Mouse (Mus musculus) left cerebral cortex, postnatal 10 days (tissue): ENCODE measurements around the gene Ptgds. TPM values are rescaled to one million over a fixed set of nuclear protein-coding genes. Genes with fewer than 3 reads are reported as not detected.

Experiments used
- DNase-seq, 2 experiments: peaks; one replicate each; pipeline ENCODE4 v3.0.0; 2021 to 2022; ENCODE audit warnings: low spot score in 2 of 2, mixed read lengths in 1 of 2; ENCODE audit errors: extremely low spot score in 1 of 2
- intact Hi-C: fragments of 180-260 bp; cut with DNase I; formaldehyde crosslinking; loops from one replicate; pipeline ENCODE4 v1.15.1; 2025
- total RNA-seq, 2 experiments: library from RNA; stranded (reverse); gene quantifications; 2 replicates each; pipeline ENCODE4 v1.2.3; 2021

Ptgds gene
- total RNA-seq, 2 experiments from 2014 or later: 1,004 to 1,053 TPM

GRCm38 (mm10) chr2:25484901-25485647, 15.2 kb upstream of the Ptgds start:
- DNase-seq: peak in 1 of 2 experiments; percentile 63
- intact Hi-C loops: no loop called here

- no peak for DNase-seq
Measured at GRCm38 (mm10) chr2:25482969-25483368, 13.1 kb upstream of the Ptgds start.

GRCm38 (mm10) chr2:25480541-25480940, 10.7 kb upstream of the Ptgds start:
- DNase-seq: no peak
- intact Hi-C loops: no loop called here

More at GRCm38 (mm10) chr2:25482969-25483368, 13.1 kb upstream of the Ptgds start:
- intact Hi-C loops: no loop called here

GRCm38 (mm10) chr2:25479551-25480311, 9.9 kb upstream of the Ptgds start:
- DNase-seq: no peak
- intact Hi-C loops: no loop called here

GRCm38 (mm10) chr2:25477967-25478675, 8.3 kb upstream of the Ptgds start:
- intact Hi-C loops: no loop called here
- DNase-seq: no peak

- no peak for DNase-seq
- intact Hi-C loops: no loop called here
Measured at GRCm38 (mm10) chr2:25477541-25477940, 7.7 kb upstream of the Ptgds start.

- intact Hi-C loops: no loop called here
- no peak for DNase-seq
Measured at GRCm38 (mm10) chr2:25472550-25472949, 2.7 kb upstream of the Ptgds start.

- DNase-seq: peak in 1 of 2 experiments; percentile 73
- intact Hi-C loops: no loop called here
Measured at GRCm38 (mm10) chr2:25468962-25469915, 607 bp downstream of the Ptgds start.

GRCm38 (mm10) chr2:25467606-25468303, 2.1 kb downstream of the Ptgds start:
- no peak for DNase-seq
- intact Hi-C loops: no loop called here

GRCm38 (mm10) chr2:25465816-25466635, 3.8 kb downstream of the Ptgds start:
- no peak for DNase-seq
- intact Hi-C loops: no loop called here

- no peak for DNase-seq
- intact Hi-C loops: no loop called here
Measured at GRCm38 (mm10) chr2:25465256-25465655, 4.6 kb downstream of the Ptgds start.

GRCm38 (mm10) chr2:25463630-25464029, 6.2 kb downstream of the Ptgds start:
- intact Hi-C loops: no loop called here
- no peak for DNase-seq

- DNase-seq: no peak
- intact Hi-C loops: no loop called here
Measured at GRCm38 (mm10) chr2:25461407-25461806, 8.4 kb downstream of the Ptgds start.

- peak; percentile 94 to 96 for DNase-seq
- intact Hi-C loops: no loop called here
Measured at GRCm38 (mm10) chr2:25460551-25461309, 9.1 kb downstream of the Ptgds start, which contains the start of gene Paxx. Paxx (minus strand) TSS chr2:25461094.

GRCm38 (mm10) chr2:25460135-25460534, 9.7 kb downstream of the Ptgds start:
- DNase-seq: peak in 1 of 2 experiments; percentile 72
- intact Hi-C loops: no loop called here

GRCm38 (mm10) chr2:25458911-25459310, 10.9 kb downstream of the Ptgds start:
- intact Hi-C loops: no loop called here
- peak in 1 of 2 experiments; percentile 72 for DNase-seq
